Mouse (Mus musculus) thymus, postnatal 4 days (tissue): Measurements from ENCODE around the gene Cel.
A peak's percentile ranks its signal among the peaks of the same experiment; 100 is the strongest.

Experiments
- DNase-seq: peaks from one replicate; pipeline ENCODE4 v3.0.0; 2021

Cel gene

GRCm38 (mm10) chr2:28536766-28537633, 26.2 kb downstream of the Cel start:
- DNase-seq = no peak

- no peak for DNase-seq
These were observed 27.0 kb downstream of the Cel start for GRCm38 (mm10) chr2:28536166-28536565.

DNA sequence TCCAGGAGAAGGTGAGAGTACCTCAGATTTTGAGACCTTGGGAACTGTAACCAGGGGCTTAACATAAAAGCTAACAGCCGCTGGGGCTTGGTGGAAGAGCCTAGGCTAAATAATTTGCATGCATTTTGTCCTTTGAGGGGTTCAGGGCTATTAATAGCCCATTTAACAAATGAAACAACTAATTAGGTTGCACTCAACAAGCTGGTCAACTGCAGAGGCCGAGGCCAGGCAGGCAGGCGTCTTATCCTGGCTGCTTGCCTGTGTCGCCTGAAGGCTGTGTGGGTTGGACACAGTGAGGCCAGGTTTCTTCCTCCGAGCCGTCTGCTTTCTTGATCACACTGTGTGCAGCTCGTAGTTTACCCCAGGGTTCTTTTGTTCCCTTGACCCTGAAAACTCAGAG, 27.6 kb downstream of the Cel start:
- no peak for DNase-seq

- no peak for DNase-seq
These were observed 28.0 kb downstream of the Cel start for GRCm38 (mm10) chr2:28535263-28535540.

DNA sequence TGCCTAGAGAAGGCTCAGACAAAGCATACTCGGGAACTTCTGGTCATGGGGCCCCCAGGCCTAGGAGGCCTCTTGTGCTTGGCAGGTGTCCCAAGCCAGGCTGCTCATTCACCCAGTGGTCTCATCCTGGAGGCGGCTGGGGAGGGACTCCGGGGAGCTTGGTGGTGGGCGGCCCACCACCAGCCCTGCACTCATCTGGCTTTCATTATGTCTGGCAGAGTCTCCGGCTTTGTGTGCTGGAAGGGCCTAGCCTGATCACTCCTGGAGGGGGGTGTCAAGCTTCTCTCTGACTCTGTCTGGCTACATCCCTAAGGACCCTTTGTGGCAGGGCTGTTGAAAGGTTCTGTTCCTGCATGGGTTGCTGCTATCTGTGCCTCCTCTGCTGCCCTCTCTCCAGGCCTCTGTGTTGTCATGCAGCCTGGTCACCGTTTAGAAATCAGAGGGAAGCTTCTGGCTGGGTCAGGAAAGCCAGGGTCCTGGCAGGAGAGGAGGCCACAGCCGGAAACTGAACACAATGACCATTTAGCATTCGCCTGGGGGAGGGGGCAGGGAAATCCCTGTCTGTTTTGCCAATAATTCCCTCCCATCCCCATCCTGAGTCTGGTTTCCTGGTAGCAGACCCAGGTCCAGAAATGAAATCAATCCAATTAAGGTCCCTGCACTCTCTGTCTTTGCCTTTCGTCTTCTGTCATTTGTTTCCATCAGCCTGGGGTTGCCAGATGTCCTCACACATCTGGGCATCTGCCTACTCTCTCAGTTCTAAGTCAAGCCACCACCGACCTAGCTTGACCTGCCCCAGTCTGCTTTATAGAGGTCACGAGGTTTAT, 28.6 kb downstream of the Cel start:
- DNase-seq = no peak

DNA sequence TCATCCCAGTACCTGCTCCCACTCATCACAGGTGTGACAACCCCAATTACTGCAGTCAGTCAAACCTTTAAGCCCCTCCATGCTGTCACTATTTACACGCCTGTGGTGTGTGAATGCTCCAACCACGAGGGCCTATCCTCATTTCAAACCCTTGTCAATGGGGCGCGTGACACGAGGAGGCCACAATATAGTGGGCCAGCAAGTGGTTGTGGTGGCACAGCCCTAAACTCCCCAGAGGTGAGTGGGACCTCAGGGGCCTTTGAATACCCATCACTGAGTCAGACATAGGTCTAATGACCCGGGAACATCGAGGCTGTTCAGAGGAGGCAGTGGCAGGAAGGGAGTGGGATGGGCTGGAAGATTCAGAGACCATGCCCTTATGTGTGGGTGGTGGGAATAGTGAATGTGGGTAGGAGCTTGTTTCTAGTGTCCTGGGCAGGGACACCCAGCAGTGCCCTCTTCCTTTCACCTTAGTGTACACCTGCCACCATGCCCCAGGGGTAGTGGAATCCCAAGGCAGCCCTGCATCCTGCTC, 29.2 kb downstream of the Cel start:
- no peak for DNase-seq

GRCm38 (mm10) chr2:28532938-28533771, 30.0 kb downstream of the Cel start:
- peak; percentile 82 for DNase-seq

DNA sequence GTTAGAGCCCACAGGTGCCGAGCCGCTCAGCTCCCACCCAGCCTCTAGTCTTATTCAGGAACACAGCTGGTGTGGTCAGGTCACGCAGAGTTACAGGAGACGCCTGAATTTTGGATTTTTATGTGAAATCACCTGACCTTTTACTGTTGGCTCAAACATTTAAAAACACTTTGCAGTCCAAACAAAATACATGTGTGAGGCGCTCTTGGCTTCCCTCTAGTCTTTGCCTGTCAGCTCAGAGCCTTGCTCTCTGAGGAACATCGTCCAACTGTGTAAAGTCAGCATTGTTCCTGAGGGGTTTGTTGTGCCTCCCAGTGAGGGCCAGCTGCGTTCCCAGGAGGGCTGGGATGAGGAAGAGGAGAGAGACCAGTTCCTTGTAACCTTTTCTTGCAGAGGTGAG, 32.9 kb downstream of the Cel start:
- no peak for DNase-seq

GRCm38 (mm10) chr2:28529856-28530255, 33.3 kb downstream of the Cel start:
- no peak for DNase-seq

- no peak for DNase-seq
These were observed 34.9 kb downstream of the Cel start for GRCm38 (mm10) chr2:28528354-28528730.

DNA sequence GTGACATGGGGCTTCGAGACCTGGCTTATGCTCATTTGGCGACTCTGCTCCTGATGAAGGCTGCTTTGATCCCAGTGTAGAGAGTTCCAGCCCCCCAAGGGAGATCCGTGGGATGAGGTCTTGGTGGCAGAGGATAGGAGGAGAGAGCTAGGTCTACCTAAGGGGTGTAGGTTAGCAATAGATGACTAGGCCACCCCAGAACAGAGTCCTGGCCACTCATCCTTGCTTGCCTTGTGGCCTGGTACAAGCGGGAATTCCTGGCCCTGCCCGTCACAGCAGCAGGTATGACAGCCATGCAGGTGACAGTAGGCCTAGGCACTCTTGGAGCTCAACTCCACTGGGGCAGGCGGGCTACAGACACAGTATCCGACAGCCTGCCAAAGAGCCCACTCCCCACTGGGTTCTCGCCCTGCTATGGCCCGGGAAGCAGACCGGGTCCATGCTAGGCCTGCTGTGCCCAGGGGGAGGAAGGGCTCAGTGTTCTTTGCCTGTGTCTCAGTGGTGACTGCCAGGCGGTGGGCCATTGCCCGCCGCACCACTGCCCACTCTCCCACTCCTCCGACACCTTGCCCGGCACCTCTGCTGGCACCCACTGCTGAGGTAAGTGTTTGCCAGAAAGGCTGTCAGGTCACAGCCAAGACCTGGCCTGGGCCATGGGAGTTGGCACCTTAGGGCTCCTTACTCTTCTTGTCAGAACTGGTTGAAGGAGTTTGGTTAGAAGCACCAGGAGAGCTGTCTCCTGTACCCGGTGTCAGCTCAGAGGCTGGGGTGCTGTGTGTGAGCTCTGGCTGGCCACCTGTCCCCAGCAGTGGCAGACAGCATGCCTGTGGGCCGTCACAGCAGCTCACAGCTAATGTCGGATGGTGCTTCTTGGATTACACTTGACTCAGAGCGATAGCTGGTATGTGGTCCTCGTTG, 35.5 kb downstream of the Cel start:
- no peak for DNase-seq

GRCm38 (mm10) chr2:28525943-28526876, 37.0 kb downstream of the Cel start:
- DNase-seq = peak; percentile 56

DNA sequence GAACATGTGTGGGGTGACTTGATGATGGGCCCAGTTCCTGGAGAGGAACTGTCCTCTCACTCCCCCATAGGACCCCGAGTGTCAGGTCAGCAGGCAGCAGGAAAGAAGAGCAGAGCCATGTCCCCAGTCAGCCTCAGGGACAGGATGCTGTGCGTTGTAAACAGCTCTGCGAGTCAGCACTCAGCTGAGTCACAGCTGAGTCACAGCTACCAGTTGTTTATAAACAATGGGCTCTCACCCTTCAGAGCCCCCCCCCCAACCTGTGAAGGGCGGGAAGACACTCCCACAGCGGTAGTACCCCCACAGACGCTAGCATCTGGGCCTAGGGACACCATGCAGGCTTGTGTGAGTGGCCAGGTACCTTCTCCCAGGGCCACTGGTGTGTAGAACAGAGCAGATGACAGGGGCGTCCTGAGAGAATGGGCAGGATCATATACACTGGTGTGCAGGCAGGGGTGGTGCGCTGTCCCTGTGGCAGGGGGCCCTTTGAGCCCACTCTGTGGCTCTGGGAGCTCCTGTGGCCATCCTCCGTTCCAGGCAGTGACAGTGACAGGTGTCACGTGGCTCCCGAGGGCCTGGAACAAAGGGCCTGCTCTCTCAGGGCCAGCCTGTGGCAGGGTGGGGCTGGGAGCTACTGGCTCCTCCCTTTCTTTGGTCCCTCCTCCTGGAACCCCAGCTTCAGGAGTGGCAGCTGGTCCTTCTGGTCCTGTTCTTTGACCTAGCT, 37.8 kb downstream of the Cel start:
- DNase-seq = no peak

- no peak for DNase-seq
These were observed 38.8 kb downstream of the Cel start for GRCm38 (mm10) chr2:28524406-28524805.

DNA sequence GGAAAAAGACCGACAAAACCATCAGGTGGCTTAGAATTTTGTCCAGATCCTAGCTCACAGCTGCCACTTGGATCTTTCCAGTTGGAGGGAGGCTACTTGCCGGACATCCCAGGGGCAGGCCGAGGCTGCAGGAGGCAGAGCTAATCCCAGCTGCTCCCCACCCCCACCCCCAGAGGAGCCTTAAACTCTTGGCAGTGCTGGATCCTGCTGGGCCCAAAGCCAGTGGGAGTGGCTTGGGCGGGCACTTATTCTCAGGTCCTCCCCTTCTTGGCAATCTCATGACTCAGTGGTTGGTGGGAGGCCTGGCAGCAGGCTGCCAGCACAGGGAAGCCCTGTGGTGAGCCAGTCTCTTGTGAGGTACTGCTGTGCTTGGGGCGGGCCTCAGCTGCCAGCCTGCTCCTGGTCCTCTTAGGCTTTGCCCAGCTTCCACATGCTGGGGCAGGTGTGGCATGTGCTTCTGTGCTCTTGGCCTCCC, 39.5 kb downstream of the Cel start:
- no peak for DNase-seq

- no peak for DNase-seq
These were observed 41.0 kb downstream of the Cel start for GRCm38 (mm10) chr2:28522166-28522565.

DNA sequence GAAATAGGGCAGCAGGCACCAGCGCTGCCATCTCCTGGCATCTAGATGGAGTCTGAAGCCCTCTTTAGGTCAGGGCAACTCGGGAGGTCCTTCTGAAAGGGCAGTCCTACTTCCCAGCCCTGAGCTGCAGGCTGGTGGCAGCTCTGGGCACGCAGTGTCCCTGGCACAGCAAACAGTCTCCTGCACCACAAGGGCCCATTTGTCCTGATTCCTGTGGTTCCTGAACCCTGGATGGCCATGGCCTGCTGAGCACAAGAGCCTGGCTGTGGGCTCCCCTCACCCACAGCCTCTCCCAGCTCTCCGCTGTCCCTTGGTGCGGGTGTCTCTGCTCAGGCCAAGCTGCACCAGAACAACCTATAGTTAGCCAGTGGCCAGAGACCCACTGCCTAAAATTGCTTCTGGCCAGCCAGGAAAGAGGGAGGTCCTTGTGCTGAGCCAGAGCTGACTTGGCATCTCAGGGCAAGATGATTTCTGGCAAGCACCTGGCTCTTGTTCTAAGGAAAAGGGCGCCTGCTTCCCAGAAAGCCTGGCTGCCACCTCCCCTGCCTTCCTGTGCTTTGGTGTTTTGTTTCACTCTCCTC, 41.5 kb downstream of the Cel start:
- DNase-seq = no peak

- no peak for DNase-seq
These were observed 42.6 kb downstream of the Cel start for GRCm38 (mm10) chr2:28520581-28520980.

DNA sequence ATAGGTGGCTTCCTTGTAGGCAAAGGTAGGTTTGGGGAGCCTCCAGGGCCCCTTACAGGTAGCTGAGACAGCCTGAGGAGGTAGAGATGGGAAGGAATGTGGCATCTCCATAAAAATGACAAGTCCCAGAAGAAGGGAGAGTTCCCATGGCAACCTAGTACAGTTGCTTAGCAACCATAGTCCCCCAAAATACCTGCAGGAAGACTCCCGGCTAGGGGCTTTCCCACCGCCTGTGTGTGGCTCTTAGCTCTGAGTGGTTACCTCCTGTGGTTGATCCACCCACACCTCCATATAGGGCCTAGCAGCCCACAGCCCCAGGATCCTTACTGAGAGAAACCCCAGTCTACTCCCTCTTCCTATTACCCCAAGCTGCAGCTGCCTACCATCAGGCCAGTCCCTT, 45.0 kb downstream of the Cel start:
- DNase-seq = no peak
